Mouse (Mus musculus) heart, embryonic 16.5 days (tissue): ENCODE results near the gene Galnt10. TPM values are rescaled to one million over a fixed set of nuclear protein-coding genes. Genes with fewer than 3 reads are reported as not detected.
A peak's percentile ranks its signal among the peaks of the same experiment; 100 is the strongest.
"Not testable (repeated sequence)": the region's sequence is repeated elsewhere in the genome, so short reads cannot be mapped to it uniquely, and the experiment has no call there.

Experiments
- ATAC-seq: fragments of 200-750 bp; cut with Nextera tagmentation; replicated peaks from 2 replicates; pipeline ENCODE4 v1.8.0; 2017; ENCODE audit warnings: moderate number of reproducible peaks; ENCODE audit not compliant: insufficient read depth, low FRiP score; ENCODE audit errors: extremely low read depth
- H3K27ac ChIP-seq: fragments of 300-500 bp; sonication (generic); 2 replicates; pipeline ENCODE4 v1.5.1; 2014; ENCODE audit warnings: mild to moderate bottlenecking, low read length, control low read depth, moderate library complexity
- H3K27me3 ChIP-seq: fragments of 300-500 bp; sonication (generic); 2 replicates; pipeline ENCODE4 v1.6.1; 2014; ENCODE audit warnings: low read length, mixed read lengths; ENCODE audit not compliant: control insufficient read depth, insufficient read depth
- H3K36me3 ChIP-seq: fragments of 300-500 bp; sonication (generic); 2 replicates; pipeline ENCODE4 v1.6.1; 2014; ENCODE audit not compliant: control insufficient read depth, insufficient read depth
- H3K4me1 ChIP-seq: fragments of 300-500 bp; sonication (generic); 2 replicates; pipeline ENCODE4 v1.6.1; 2014; ENCODE audit warnings: low read length, mixed read lengths; ENCODE audit not compliant: control insufficient read depth, insufficient read depth
- H3K4me2 ChIP-seq: fragments of 300-500 bp; sonication (generic); 2 replicates; pipeline ENCODE4 v1.6.1; 2014; ENCODE audit warnings: low read depth, mild to moderate bottlenecking, control low read depth, low read length
- H3K4me3 ChIP-seq: fragments of 300-500 bp; sonication (generic); 2 replicates; pipeline ENCODE4 v1.5.1; 2014; ENCODE audit warnings: mild to moderate bottlenecking, control low read depth, low read length
- H3K9ac ChIP-seq: fragments of 300-500 bp; sonication (generic); 2 replicates; pipeline ENCODE4 v1.6.1; 2014; ENCODE audit warnings: low read length, control low read depth
- H3K9me3 ChIP-seq: fragments of 300-500 bp; sonication (generic); replicated peaks from 2 replicates; pipeline ENCODE4 v1.6.1; 2016; ENCODE audit warnings: low read length; ENCODE audit not compliant: control insufficient read depth
- WGBS: fragments of 180-500 bp; shearing (Covaris S2); extraction: QIAGEN DNeasy Blood & Tissue Kit; methylation state at CpG from one replicate; pipeline ENCODE4 v1.1.7; 2014; 5-methylcytosine and 5-hydroxymethylcytosine counted together
- polyA plus RNA-seq: library from polyadenylated mRNA; unstranded; fragments of >200 nt; fragmentation: Nextera tagmentation; extraction: Ambion mirVana; gene quantifications from 2 replicates; pipeline ENCODE4 v1.2.1, GENCODE M21; 2015

The Galnt10 gene
- polyA plus RNA-seq, 1 experiment from 2014 or later: 9.3 TPM

DNA sequence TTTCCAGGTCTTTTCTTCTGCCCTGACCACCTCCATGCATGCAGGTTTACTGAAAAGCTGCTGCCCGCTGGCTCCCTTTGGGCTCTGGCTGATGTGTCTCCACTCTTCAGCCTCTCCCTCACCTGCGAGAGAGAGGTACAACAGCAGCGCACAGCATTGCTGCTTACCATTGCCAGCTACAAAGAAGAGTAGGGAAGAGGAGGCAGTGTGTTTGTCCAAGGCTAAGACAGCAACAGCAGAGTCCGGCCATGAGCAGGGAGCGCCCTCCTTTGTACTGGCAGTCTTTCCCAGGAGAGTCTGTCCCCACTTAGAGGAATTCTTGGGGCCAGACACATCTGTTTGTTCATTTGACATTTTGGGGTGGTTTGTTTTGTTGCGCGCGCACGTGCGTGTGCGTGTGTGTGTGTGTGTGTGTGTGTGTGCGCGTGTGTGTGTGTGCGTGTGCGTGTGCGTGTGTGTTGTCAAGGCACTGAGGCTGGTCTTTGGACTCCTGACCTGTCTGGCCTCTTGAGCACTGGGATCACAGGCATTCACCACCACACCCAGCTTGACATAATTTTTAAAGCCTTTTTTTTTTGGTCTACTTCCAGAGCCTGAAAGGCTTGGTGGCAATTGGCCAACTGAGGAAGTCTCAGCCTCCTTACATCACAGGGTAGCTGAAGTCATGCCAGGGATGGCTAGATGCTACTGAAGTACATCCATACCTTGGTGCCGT, 163.9 kb downstream of the Galnt10 start:
- H3K9me3 ChIP-seq: no peaks in the 10 kb centered on the region
- H3K4me1 ChIP-seq: 0 out of 2 replicates have a peak, but pooled peaks cover 3% of the 10 kb centered on the region
- H3K27me3 ChIP-seq: no peaks in the 10 kb centered on the region
- H3K36me3 ChIP-seq: peaks cover 29% of the 10 kb centered on the region
- no peak overlapping the region for H3K27ac ChIP-seq
- no peak overlapping the region for H3K4me2 ChIP-seq
- WGBS: 92% methylated on average over 17 of the region's 17 CpGs
- ATAC-seq: no peak
- H3K9ac ChIP-seq: no peak overlapping the region
- H3K4me3 ChIP-seq: no peak overlapping the region

DNA sequence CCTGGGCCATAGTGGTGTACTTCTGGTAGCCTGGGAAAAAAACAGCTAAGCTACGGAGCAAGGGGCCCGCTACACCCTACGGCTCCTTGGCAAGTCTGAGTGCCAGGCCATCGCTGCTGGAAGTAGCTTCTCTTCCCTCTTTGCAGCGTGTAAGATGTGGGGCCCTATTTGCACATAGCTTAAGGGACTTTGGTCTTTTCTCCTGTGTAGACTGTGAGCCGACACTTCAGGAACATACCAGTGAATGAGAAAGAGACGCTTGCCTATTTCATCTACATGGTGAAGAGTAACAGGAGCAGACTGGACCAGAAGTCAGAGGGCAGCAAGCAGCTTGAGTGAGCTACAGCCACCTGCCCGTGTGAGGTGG, 164.5 kb downstream of the Galnt10 start:
- Histone ChIP-seq H3K4me1 (0 out of 2 replicates have a peak, but pooled peaks cover 3% of the 10 kb centered on the region), H3K27me3 (no peaks in the 10 kb centered on the region), H3K4me3 (no peak overlapping the region), H3K27ac (no peak overlapping the region), H3K9me3 (no peaks in the 10 kb centered on the region), H3K36me3 (peaks cover 29% of the 10 kb centered on the region), H3K4me2 (no peak overlapping the region), H3K9ac (no peak overlapping the region)
- WGBS: 88% methylated on average over 8 of the region's 8 CpGs
- ATAC-seq: no peak

DNA sequence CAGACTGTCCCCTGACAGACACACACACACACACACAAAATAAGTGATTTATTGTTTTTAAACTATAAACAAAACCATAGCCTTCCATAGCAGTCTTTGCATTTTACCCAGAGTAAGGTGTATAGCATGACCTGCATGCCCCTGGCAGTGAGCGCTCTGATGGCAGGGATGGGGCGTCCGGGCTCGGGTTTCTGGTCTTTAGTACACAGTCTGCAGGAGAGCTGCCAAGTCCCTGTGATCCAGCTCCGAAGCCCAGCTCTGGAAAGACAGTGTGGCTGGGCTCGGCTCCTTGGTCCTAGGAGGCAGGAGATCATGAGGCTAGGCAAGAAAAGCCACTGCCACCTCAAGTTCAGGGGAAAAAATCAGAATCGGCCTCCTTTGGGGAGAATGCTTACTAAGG, 165.8 kb downstream of the Galnt10 start:
- H3K4me1 ChIP-seq: 0 out of 2 replicates have a peak, but pooled peaks cover 3% of the 10 kb centered on the region
- no peak overlapping the region for H3K4me3 ChIP-seq
- no peak for ATAC-seq
- no peak overlapping the region for H3K4me2 ChIP-seq
- peaks cover 29% of the 10 kb centered on the region for H3K36me3 ChIP-seq
- 79% methylated on average over 7 of the region's 7 CpGs for WGBS
- no peak overlapping the region for H3K9ac ChIP-seq
- H3K27me3 ChIP-seq: no peaks in the 10 kb centered on the region
- H3K27ac ChIP-seq: no peak overlapping the region
- H3K9me3 ChIP-seq: no peaks in the 10 kb centered on the region

DNA sequence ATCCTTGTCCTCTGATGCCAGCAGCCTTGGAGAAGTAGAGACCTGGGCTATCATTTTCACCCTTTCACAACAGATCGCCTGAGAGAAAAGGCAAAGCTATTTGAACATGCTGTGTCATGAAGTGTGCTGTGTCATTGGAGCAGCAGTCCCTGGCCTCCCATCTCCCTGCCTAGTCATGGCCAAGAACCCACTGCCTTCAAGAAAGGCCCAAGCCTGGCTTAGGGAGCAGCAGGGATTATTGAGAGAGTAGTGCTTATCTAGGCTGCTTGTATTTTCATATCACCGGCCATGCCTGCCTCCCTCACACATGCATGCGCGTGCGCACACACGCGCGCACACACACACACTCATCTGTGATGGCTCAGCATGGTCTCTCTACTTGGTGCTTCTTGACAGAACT, 167.0 kb downstream of the Galnt10 start:
- H3K4me3 ChIP-seq: no peak overlapping the region
- no peaks in the 10 kb centered on the region for H3K27me3 ChIP-seq
- H3K36me3 ChIP-seq: peaks cover 29% of the 10 kb centered on the region
- no peak for ATAC-seq
- no peak overlapping the region for H3K4me2 ChIP-seq
- no peak overlapping the region for H3K9ac ChIP-seq
- 94% methylated on average over 8 of the region's 8 CpGs for WGBS
- no peak overlapping the region for H3K27ac ChIP-seq
- H3K9me3 ChIP-seq: no peaks in the 10 kb centered on the region
- H3K4me1 ChIP-seq: 0 out of 2 replicates have a peak, but pooled peaks cover 3% of the 10 kb centered on the region

DNA sequence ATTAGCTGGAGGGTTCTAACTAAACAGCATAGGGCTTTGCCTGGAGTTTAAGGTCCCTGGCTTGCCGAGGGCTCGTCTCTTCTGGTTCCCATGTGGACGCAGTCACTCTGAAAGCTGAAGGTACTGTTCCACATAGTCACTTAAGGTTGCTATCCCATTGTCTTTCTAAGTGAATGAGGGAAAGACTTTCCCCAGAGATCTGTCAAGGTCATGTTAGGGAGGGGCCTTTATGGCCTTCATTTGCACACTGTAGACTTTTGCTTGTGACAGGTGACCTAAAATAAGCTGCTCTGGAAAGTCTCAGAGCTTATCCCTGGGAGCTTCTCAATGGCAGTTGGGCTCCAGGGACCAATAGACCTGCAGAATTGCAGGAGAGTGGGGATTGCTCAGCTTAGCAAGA, 168.4 kb downstream of the Galnt10 start:
- H3K9ac ChIP-seq: no peak overlapping the region
- WGBS: 87% methylated on average over 3 of the region's 3 CpGs
- H3K27ac ChIP-seq: no peak overlapping the region
- H3K4me3 ChIP-seq: no peak overlapping the region
- H3K27me3 ChIP-seq: no peaks in the 10 kb centered on the region
- H3K36me3 ChIP-seq: peaks cover 25% of the 10 kb centered on the region
- no peak for ATAC-seq
- H3K4me1 ChIP-seq: 0 out of 2 replicates have a peak, but pooled peaks cover 3% of the 10 kb centered on the region
- H3K9me3 ChIP-seq: 0 out of 2 replicates have a peak, but pooled peaks cover 2% of the 10 kb centered on the region
- no peak overlapping the region for H3K4me2 ChIP-seq

DNA sequence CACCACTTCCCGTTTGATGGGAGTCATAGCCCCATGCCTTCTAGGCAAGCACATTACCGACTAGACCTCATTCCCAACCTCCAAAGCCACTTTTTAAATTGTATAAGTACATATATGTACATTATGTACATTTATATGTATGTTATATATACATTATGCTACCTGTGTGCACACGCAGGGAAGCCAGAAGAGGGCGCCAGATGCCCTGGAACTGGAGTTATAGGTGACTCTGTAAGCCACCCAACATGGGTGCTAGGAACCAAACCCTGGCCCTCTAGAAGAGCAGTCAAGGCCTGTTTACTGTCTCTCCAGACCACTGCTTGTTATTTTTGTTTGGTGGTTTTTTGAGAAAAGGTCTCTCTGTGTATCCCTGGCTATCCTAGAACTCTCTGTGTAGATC, 172.9 kb downstream of the Galnt10 start:
- Histone ChIP-seq H3K4me3 (no peak overlapping the region), H3K36me3 (0 out of 2 replicates have a peak, but pooled peaks cover under 1% of the 10 kb centered on the region), H3K27me3 (no peaks in the 10 kb centered on the region), H3K4me1 (peaks cover 13% of the 10 kb centered on the region), H3K4me2 (no peak overlapping the region), H3K9ac (no peak overlapping the region), H3K27ac (no peak overlapping the region), H3K9me3 (0 out of 2 replicates have a peak, but pooled peaks cover 2% of the 10 kb centered on the region)
- 79% methylated on average over 4 of the region's 4 CpGs for WGBS
- no peak for ATAC-seq

DNA sequence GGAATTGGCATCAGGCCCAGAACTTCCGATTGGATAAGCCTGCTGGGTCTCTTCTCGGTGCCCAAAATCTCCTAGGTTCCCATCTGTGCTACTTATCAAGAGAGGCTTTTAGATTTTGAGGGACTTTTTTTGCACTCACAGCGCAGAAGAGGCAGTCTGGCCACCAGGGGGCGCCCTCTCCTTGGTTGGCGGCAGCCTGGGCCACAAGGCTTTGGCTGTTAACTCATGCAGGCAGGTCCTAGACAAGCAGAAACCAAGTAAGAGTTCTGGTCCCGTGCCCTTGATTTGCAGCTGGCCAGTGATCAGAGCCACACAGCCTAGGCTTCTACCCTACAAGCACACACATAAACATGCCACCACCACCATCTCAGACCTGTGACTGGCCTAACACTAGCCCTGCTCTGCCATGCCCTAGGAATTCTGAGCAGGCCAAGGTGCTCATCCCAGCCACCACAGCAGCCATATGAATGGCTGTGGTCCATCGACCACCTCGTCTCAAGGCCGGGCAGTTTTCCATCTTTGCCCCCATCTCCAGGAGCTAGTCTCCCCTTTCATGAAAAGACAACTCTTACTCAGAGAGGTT, 174.8 kb downstream of the Galnt10 start:
- no peak overlapping the region for H3K9ac ChIP-seq
- peaks cover 10% of the 10 kb centered on the region for H3K4me1 ChIP-seq
- peak; percentile 65 for ATAC-seq
- no peaks in the 10 kb centered on the region for H3K36me3 ChIP-seq
- H3K9me3 ChIP-seq: 0 out of 2 replicates have a peak, but pooled peaks cover 2% of the 10 kb centered on the region
- H3K27me3 ChIP-seq: 0 out of 2 replicates have a peak, but pooled peaks cover 3% of the 10 kb centered on the region
- no peak overlapping the region for H3K4me3 ChIP-seq
- no peak overlapping the region for H3K4me2 ChIP-seq
- no peak overlapping the region for H3K27ac ChIP-seq
- 19% methylated on average over 9 of the region's 9 CpGs for WGBS

DNA sequence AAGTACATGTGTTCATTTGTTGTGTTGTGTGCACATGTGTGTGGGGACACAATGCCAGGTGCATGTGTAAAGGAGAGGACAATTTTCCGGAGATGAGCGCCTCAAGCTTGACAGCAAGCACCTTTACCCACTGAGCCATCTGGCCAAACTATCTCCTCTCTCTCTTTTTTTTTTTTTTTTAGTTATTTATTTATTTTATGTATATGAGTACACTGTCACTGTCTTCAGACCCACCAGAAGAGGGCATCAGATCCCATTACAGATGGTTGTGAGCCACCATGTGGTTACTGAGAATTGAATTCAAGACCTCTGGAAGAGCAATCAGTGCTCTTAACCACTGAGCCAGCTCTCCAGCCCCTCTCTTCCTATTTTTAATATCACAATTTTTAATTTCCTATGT, 177.9 kb downstream of the Galnt10 start:
- not testable (repeated sequence) for H3K4me3 ChIP-seq, H3K9me3 ChIP-seq, H3K27me3 ChIP-seq, ATAC-seq, H3K9ac ChIP-seq, H3K27ac ChIP-seq, H3K4me2 ChIP-seq, H3K36me3 ChIP-seq
- peaks cover 17% of the 10 kb centered on the region for H3K4me1 ChIP-seq
- WGBS: 100% methylated on average over 2 of the region's 2 CpGs

DNA sequence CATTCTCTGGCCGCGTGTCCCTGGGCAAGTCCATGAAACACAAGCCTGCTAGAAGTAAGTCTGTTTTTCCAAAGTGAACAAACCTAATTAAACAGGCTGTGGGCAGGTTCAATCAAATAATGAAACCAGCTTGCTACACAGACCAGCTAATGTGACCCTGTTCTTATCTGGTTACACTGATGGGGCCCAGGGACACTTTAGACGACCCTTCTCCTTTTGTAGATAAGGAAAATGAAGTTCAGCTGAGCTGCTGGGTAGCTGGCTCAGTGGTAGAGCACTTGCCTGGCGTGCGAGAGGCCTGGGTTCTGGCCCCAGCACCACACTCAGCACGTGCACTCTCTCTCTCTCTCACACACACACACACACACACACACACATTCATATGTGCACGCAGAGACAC, 178.5 kb downstream of the Galnt10 start:
- ATAC-seq: no peak
- no peak overlapping the region for H3K4me3 ChIP-seq
- H3K9ac ChIP-seq: no peak overlapping the region
- H3K4me2 ChIP-seq: no peak overlapping the region
- H3K27ac ChIP-seq: no peak overlapping the region
- peaks cover 20% of the 10 kb centered on the region for H3K4me1 ChIP-seq
- H3K27me3 ChIP-seq: peaks cover 8% of the 10 kb centered on the region; the same call in 1 of the 2 replicates
- no peaks in the 10 kb centered on the region for H3K36me3 ChIP-seq
- WGBS: 62% methylated on average over 7 of the region's 7 CpGs
- no peaks in the 10 kb centered on the region for H3K9me3 ChIP-seq
